Mouse (Mus musculus): Measurements from ENCODE around the gene Apln.

The Apln gene

GRCm38 (mm10) chrX:48034144-48035113, at the start of gene Apln:
Gene Apln (minus strand): TSS chrX:48034853.
- DNase-seq, result peak; percentile 22

DNA sequence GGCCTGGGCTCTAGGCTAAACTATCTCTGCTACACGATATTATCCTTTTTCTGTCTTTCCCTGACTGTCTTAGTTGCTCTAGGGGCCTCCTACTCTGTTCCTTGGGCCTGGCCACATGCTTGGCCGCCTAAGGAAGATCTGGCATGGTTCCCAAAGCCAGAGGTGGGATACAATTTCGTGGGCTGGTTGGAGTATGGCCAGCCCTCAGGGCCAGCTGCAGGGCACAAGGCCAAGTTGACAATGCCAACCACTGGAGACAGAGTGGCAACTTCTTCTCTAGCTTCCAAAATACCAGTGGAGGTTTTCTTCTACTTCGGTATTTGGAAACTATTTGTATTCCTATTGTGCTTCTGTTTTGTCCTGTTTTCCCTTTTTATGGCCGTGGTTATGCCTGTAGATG, 47.7 kb upstream of the Apln start:
- DNase-seq, result no peak

GRCm38 (mm10) chrX:48076806-48077425, 42.3 kb upstream of the Apln start:
- no peak for DNase-seq

- DNase-seq, result no peak
Measured at GRCm38 (mm10) chrX:48074691-48075090, 40.0 kb upstream of the Apln start.

DNA sequence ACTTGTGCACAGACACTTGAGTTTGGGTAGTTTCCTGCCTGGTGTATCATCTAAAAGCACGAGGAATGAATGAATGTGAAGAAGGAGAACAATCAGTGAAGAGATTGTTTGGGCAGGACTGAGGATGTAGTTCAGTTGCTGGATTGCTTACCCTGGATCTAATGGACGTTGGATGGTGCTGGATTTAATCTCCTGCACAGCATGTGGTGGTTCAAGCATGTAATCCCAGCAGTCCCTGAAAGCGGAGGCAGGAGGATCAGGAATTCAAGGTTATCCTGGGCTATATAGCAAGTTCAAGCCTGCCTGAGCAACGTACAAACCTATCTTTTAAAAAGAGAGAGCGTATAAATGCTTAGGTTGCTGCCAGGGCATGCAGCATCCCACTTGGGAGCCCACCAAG, 37.7 kb upstream of the Apln start:
- DNase-seq, result no peak

- no peak for DNase-seq
Measured at GRCm38 (mm10) chrX:48071961-48072360, 37.3 kb upstream of the Apln start.

GRCm38 (mm10) chrX:48066891-48067290, 32.2 kb upstream of the Apln start:
- DNase-seq, result no peak

DNA sequence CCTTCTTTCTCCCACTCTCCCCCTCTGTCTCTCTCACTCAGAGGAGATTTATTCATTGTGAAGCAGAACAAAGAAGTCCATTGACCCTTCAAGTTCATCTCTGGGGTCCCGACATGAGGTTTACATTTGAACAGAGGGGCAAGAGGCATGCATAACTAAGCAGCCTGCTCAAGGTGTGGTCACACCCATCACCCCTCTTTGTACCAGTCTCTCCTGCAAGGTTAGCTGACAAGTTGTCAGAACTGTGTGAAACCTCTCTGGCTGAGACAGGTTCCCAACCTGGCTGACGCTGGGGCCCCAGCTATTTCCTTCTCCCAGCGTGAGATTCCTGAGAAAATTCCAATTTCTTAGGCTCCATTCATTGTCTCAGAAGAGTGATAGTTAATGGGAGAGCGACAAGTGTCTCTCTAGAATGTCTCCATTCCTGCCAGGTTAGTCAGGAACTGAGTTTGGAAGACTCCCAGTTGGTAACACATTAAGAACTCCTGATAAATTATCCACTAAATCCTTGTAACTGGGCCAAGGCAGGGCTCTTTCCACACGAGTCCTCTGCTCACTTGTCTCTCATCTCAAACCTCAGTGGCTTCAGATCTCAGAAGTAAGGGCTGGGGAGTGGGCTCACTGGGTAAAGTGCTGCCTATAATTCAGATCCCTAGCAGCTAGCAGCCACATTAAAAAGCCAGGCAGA, 29.7 kb upstream of the Apln start:
- DNase-seq, result no peak

- no peak for DNase-seq
Measured at GRCm38 (mm10) chrX:48062481-48062880, 27.8 kb upstream of the Apln start.

GRCm38 (mm10) chrX:48054186-48055015, 19.7 kb upstream of the Apln start:
- DNase-seq, result peak; percentile 8

- DNase-seq, result no peak
Measured at GRCm38 (mm10) chrX:48053743-48054142, 19.1 kb upstream of the Apln start.

GRCm38 (mm10) chrX:48046315-48046714, 11.7 kb upstream of the Apln start:
- no peak for DNase-seq

- DNase-seq, result no peak
Measured at GRCm38 (mm10) chrX:48044261-48044660, 9.6 kb upstream of the Apln start.

DNA sequence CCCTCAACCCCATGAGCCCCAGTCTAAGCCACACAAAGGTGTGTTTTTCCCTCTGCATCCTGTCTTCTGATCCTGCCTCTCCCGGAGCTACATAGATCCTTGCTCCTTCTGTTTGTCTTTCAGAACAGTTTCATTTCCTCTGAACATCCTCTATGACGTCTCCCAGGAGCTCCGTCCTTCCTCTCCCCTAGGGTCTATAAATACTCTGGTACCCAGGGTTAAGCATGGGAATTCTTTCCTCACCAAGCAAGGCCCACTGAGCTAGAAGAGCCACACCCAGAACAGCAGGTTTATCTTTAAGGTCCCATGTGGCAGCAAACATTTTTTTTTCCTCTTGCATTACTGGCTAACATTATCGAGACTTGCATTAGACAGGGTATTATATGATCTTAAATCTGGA, 8.1 kb upstream of the Apln start:
- no peak for DNase-seq

DNA sequence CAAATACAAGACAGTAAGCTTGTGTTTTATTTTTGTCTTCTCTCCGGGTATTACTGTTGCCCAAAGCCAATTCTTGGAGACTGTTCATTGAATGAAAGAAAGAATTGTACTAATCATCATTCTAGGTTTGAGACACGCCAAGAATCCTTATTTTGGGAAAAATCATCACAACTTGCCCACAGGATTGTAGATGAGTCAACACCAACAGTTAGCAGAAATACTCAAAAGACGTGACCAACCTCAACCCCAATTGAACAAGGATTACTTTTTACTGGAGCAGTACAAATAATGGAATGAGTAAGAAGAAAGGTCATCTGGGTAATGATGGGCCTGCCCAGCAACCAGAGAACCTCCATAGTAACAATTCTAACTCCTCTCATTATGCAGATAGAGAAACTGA, 5.7 kb upstream of the Apln start:
- no peak for DNase-seq

DNA sequence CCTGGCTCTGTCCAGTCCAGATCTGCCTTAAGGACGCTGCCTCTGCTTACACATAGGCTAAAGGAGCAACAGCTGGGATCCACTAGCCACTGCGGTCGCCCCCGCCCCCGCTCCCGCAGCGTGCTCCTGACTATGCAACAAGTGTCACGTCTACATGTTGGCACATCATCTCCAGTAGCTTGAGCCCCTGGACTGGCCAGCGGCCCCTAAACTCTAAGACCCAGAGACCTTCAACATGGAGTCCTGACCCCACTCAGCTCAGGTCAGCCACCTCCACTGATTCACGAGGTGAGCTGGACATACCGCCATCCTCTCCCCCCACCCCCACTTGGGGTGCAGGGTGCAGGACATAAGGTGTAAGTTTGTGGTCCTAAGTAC, 898 bp downstream of the Apln start:
- no peak for DNase-seq

DNA sequence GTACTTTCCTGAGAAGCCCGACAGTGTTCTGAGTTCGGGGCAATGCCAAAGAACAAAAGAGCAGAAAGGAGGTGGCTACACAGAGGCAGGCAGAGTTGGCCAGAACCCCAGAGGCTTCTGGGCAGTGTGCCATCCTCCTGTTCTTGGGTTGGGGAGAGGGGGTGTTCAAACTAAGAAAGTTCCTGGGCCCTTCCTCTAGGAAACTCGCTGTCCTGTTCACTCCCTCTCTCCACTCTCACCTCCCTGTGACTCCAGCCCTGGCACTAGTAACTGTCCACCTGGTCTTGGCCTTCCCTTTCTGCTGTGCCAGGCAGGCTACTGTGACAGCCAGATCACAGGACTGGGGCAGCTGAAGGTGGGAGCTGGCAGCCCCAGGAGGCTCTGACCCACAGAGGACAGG, 1.6 kb downstream of the Apln start:
- DNase-seq, result no peak

GRCm38 (mm10) chrX:48031866-48032265, 2.8 kb downstream of the Apln start:
- DNase-seq, result no peak

DNA sequence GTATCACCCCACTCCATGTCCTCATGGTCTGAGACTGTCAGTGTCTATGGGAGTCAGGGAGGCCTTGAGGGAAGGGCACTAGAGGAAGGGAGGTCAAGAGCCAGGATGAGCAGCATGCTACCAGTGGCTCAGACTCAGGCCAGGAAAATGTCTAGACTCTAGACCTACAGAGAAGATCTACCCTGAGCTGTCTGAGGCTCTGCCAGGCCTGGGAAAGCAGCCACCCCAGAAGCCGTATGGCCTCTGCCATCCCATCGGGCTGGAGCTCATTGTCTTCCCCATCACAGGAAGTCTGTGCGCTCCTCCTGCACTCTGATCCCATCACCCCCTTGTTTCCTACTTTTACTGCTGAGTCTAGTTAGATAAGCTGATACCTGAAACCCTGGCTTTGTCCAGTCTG, 4.1 kb downstream of the Apln start:
- DNase-seq, result no peak

GRCm38 (mm10) chrX:48022811-48023210, 11.8 kb downstream of the Apln start:
- DNase-seq, result no peak

DNA sequence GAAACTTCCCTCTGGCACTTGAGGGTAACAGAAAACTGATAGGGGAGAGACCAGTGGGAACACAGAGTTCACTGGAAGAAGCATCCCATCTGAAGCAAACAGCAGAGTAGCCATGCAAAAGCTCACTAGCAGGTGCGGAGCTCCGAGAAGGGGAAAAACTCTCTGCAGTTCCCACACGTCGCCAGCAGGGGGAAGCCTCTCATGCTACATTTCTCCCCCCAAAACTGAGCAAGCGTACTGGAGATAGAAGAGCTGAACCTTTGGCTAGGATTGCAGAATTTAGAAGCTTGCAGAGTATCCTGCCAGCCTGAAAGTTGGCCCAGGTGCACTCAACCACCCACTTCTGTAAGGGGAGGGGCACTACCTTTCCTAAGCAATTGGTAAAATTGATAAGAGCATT, 14.7 kb downstream of the Apln start:
- peak; percentile 47 for DNase-seq

GRCm38 (mm10) chrX:48019359-48019758, 15.3 kb downstream of the Apln start:
- DNase-seq, result no peak

Measured in liver (tissue).